Mouse (Mus musculus): ENCODE measurements around the gene Ccdc50. TPM values are rescaled to one million over a fixed set of nuclear protein-coding genes. Genes with fewer than 3 reads are reported as not detected.

The Ccdc50 gene
- total RNA-seq, 2 experiments from 2014 or later, result 78.4 to 82.4 TPM

- no peak for TF ChIP-seq CTCF (IDR thresholded peaks at IDR 0.05)
- peak overlapping the region; percentile 56 for H3K27ac ChIP-seq
- intact Hi-C loops (cut with DNase I), result no loop called here
- H3K4me3 ChIP-seq, result no peak overlapping the region
- no peak for DNase-seq
These were observed 3.6 kb upstream of the Ccdc50 start for GRCm38 (mm10) chr16:27384893-27385603.

- no peak for TF ChIP-seq CTCF (IDR thresholded peaks at IDR 0.05)
- intact Hi-C loops (cut with DNase I), result no loop called here
- Histone ChIP-seq H3K4me3 (no peak overlapping the region), H3K27ac (peak overlapping the region; percentile 56)
- DNase-seq, result no peak
These were observed 3.0 kb upstream of the Ccdc50 start for GRCm38 (mm10) chr16:27385649-27386048.

GRCm38 (mm10) chr16:27386850-27387407 lies 1.7 kb upstream of the Ccdc50 start:
- Histone ChIP-seq H3K4me3 (no peak overlapping the region), H3K27ac (peak overlapping the region; percentile 1; the same call in 1 of the 2 replicates)
- no peak for DNase-seq
- intact Hi-C loops (cut with DNase I), result no loop called here
- TF ChIP-seq CTCF (IDR thresholded peaks at IDR 0.05), result no peak

DNA sequence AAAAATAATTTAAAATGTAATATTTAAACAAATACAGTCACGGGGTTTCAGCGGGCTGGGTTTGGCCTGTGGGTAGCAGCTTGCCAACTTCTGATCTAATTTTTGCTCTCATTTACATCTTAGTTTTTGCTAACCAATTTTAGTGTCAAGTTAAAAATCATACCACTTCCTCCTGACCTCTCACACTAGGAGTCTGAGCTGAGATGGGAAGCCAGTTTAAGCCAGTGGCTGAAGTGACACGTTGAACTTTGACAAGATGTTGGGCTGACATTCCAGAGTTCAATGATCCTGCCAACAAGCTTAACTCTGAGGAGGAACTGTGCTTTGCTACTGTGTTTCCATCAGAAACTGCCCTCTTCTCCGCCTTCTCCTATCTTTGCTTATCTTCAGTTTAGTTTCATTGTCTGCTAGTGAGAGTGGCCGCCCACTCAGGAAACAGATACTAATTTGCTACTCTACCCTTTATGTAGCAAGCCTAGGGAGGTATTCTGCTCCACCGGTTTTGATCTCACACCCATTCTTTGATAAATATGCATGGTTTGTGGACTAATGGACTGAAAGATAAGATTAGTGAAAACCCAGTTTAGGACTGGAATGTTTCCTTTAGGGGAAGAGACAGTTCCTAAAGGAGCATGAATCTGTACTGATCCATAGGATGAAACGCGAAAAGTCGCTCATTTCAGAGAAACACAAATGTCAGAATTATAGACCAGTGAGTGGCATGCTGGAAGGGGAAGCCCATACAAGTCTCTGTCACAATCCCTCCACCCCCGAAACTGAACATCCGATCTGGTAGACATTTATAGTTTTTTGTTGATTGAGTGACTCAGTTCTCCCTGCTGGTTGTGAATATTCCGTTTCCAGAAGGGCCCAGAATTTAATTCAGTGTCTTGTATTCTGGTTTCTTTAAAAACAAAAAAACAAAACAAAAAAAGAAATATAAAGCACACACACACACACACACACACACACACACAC lies 746 bp upstream of the Ccdc50 start:
- no peak for TF ChIP-seq CTCF (IDR thresholded peaks at IDR 0.05)
- intact Hi-C loops (cut with DNase I), result no loop called here
- DNase-seq, result no peak
- H3K4me3 ChIP-seq, result peak overlapping the region; percentile 94
- peak overlapping the region; percentile 93 for H3K27ac ChIP-seq

DNA sequence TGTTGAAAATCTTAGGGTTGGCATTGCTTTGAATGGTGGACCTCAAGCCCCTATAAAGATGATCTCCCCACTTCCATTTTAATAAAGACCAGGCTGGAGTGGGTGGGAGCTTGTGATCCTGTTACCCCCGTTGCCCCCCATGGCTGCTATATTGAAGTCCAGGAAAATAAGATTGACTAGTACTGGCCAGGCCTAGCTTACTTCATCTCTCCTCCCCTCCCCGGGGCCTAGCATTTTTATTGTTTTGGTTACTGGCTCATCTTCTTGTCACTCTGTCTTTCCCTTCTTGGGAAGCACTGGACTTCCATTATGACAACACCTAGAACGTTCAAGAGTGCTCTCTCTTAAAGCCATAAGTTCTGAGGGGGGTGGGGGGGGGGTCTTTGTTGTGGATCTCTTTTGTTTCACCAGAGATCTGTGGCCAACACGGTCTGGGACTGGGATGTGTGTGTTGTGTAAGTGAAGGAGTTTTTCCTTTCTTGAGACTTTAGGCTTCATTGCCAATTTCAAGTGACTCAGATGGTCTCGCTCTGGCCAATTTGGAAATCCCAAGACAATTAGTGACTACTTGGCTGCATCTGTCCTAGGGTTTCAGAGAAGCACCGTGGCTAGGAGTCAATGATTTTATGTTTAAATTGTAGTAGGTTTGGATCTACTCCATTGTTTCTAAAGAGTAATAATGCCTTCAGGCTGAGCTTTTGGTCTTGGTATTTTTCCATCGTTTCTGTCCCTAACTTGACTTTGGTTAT lies 1.0 kb downstream of the Ccdc50 start:
- no peak for TF ChIP-seq CTCF (IDR thresholded peaks at IDR 0.05)
- intact Hi-C loops (cut with DNase I), result loop anchor here (1.0 kb wide), 1 partner anchor 28 kb away; no protein-coding TSS in a partner anchor
- Histone ChIP-seq H3K27ac (peak overlapping the region; percentile 93), H3K4me3 (peak overlapping the region; percentile 94)
- no peak for DNase-seq

GRCm38 (mm10) chr16:27390306-27390705 lies 1.6 kb downstream of the Ccdc50 start:
- intact Hi-C loops (cut with DNase I), result no loop called here
- Histone ChIP-seq H3K4me3 (peak overlapping the region; percentile 94), H3K27ac (peak overlapping the region; percentile 93)
- no peak for DNase-seq
- TF ChIP-seq CTCF (IDR thresholded peaks at IDR 0.05), result no peak

DNA sequence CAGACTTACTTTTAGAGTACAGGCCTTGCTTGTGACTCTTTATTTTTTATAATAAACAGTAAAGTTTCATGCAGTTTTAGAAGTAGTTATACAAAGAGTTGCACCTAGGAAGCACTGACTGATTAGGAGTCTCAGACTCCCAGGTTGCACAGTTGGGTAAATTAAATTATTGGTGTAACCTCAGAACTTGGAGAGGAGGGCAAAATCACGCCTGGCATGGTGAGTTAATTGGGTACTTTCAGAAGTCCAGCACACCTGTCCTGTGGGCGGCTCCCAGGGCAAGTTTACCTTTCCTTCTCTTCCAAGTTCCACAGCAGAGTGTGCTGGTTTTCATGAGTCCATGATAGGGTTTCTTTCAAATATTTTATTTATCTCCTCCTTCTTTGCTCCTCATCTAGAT lies 3.2 kb downstream of the Ccdc50 start:
- TF ChIP-seq CTCF (IDR thresholded peaks at IDR 0.05), result no peak
- intact Hi-C loops (cut with DNase I), result no loop called here
- Histone ChIP-seq H3K4me3 (no peak overlapping the region), H3K27ac (peak overlapping the region; percentile 93; the same call in 1 of the 2 replicates)
- no peak for DNase-seq

- H3K27ac ChIP-seq, result peak overlapping the region; percentile 63
- no peak overlapping the region for H3K4me3 ChIP-seq
- TF ChIP-seq CTCF (IDR thresholded peaks at IDR 0.05), result no peak
- no peak for DNase-seq
- intact Hi-C loops (cut with DNase I), result no loop called here
These were observed 6.8 kb downstream of the Ccdc50 start for GRCm38 (mm10) chr16:27395251-27396037.

DNA sequence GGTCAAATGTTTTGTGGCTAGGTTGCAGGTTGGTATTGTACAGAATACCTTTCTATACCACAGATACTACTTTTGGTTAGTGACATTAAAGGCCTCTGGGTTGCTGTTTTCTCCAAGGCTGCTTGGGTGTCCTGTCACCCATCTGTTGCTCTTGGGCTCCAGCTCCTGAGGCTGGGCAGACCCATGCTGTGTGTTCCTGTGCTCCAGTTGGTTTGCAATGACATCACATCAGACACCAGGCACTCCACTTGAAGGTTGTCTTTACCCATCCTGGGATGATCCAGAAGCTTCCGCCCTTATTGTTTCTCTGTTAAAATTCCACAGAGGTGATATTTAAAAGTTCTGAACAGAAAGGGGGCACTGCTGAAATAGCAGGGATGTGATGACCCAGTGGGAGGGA lies 8.3 kb downstream of the Ccdc50 start:
- TF ChIP-seq CTCF (IDR thresholded peaks at IDR 0.05), result no peak
- Histone ChIP-seq H3K27ac (peak overlapping the region; percentile 8; the same call in 1 of the 2 replicates), H3K4me3 (no peak overlapping the region)
- intact Hi-C loops (cut with DNase I), result no loop called here
- no peak for DNase-seq

DNA sequence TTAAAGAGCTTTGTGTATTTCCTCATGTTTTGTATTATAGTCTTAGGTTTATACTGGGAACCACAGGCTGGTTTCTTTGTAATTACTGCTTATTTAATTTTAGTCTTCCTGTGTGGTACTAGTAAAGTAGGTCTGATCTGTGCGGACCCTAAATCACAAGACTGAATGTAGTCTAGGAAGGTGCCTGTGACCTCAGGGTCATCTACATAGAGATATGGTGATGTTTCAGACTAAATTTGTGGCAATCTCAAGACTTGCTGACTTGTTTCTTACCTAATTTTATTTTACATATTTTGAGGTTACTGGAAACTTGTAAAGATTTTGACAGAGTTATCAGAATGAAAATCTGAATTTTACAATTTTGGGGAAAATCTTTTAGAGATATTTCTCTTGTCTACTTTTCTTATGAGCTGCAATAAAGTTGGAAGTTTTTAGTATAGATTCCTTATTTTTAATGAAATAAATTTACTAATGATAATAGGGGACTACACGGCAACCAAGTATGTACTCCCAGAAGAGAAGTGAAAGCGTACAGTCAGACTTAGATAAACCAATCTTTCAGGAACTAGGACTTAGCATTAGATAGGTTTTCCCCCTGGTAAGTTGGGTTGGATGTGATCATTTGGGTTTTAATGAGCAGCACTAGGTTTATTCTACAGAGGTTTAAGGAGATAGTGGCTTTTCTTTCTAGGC lies 10.5 kb downstream of the Ccdc50 start:
- intact Hi-C loops (cut with DNase I), result no loop called here
- no peak overlapping the region for H3K4me3 ChIP-seq
- no peak for DNase-seq
- H3K27ac ChIP-seq, result peak overlapping the region; percentile 41
- no peak for TF ChIP-seq CTCF (IDR thresholded peaks at IDR 0.05)

DNA sequence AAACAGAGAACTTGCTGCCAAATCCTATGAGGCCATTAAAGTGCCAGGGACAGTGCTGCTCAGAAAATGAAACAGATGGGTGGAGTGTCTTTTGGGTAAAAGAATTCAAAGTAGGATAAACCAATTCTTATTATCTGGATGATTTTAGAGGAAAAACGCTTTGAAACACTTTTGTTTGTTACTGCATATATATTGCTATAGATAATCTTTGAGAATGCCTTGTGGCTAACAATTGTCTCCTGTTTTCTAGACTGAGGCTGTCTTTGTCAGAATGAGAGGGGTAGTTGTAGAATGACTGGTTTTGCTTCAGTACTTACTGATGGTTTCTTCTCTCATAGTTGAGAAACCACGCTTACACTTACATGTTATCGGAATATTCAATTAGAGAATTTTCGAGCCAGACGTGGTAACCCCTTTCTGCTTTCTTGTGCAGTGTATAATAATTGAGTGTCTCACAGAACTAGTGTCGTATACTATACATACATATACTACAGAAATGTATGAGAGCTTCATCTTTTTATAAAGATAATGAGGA lies 11.1 kb downstream of the Ccdc50 start:
- no peak for DNase-seq
- TF ChIP-seq CTCF (IDR thresholded peaks at IDR 0.05), result no peak
- Histone ChIP-seq H3K4me3 (no peak overlapping the region), H3K27ac (peak overlapping the region; percentile 12)
- intact Hi-C loops (cut with DNase I), result no loop called here
